Mouse (Mus musculus) forebrain, embryonic 13.5 days (tissue): ENCODE measurements around the gene 1700001L19Rik. TPM values are rescaled to one million over a fixed set of nuclear protein-coding genes. Genes with fewer than 3 reads are reported as not detected.

ENCODE experiments used
- ATAC-seq: fragments of 200-750 bp; cut with Nextera tagmentation; 2 replicates; pipeline ENCODE4 v1.8.0; 2017
- H3K27ac ChIP-seq: fragments of 300-500 bp; sonication (generic); 2 replicates; pipeline ENCODE4 v1.5.1; 2015; ENCODE audit warnings: inconsistent platforms, mild to moderate bottlenecking, moderate library complexity
- H3K27me3 ChIP-seq: fragments of 300-500 bp; sonication (generic); 2 replicates; pipeline ENCODE4 v1.6.1; 2015; ENCODE audit warnings: mild to moderate bottlenecking, inconsistent platforms
- H3K36me3 ChIP-seq: fragments of 300-500 bp; sonication (generic); 2 replicates; pipeline ENCODE4 v1.6.1; 2015; ENCODE audit warnings: mild to moderate bottlenecking, inconsistent platforms; ENCODE audit not compliant: poor library complexity, severe bottlenecking
- H3K4me1 ChIP-seq: fragments of 300-500 bp; sonication (generic); 2 replicates; pipeline ENCODE4 v1.6.1; 2015; ENCODE audit warnings: inconsistent platforms
- H3K4me2 ChIP-seq: fragments of 300-500 bp; sonication (generic); 2 replicates; pipeline ENCODE4 v1.6.1; 2015; ENCODE audit warnings: inconsistent platforms, mild to moderate bottlenecking, moderate library complexity
- H3K4me3 ChIP-seq: fragments of 300-500 bp; sonication (generic); 2 replicates; pipeline ENCODE4 v1.5.1; 2015; ENCODE audit warnings: mild to moderate bottlenecking, inconsistent platforms
- H3K9ac ChIP-seq: fragments of 300-500 bp; sonication (generic); 2 replicates; pipeline ENCODE4 v1.6.1; 2015; ENCODE audit warnings: mild to moderate bottlenecking, inconsistent platforms
- H3K9me3 ChIP-seq: fragments of 300-500 bp; sonication (generic); replicated peaks from 2 replicates; pipeline ENCODE4 v1.6.1; 2016; ENCODE audit warnings: inconsistent platforms
- WGBS: fragments of 180-500 bp; shearing (Covaris S2); methylation state at CpG from one replicate; pipeline ENCODE4 v1.1.7; 2015; 5-methylcytosine and 5-hydroxymethylcytosine counted together
- polyA plus RNA-seq: library from polyadenylated mRNA; unstranded; fragments of >200 nt; fragmentation: Nextera tagmentation; extraction: Ambion mirVana; gene quantifications from 2 replicates; pipeline ENCODE4 v1.2.1, GENCODE M21; 2015

Gene 1700001L19Rik
- polyA plus RNA-seq, 1 experiment from 2014 or later, result 1.5 TPM

- no peaks in the 10 kb centered on the region for H3K36me3 ChIP-seq
- no peak for ATAC-seq
- H3K27ac ChIP-seq, result no peak overlapping the region
- no peak overlapping the region for H3K9ac ChIP-seq
- no peaks in the 10 kb centered on the region for H3K27me3 ChIP-seq
- no peaks in the 10 kb centered on the region for H3K9me3 ChIP-seq
- H3K4me1 ChIP-seq, result no peaks in the 10 kb centered on the region
- 80% methylated on average over 3 of the region's 3 CpGs for WGBS
- no peak overlapping the region for H3K4me3 ChIP-seq
- H3K4me2 ChIP-seq, result no peak overlapping the region
Observed at GRCm38 (mm10) chr13:68627041-68627440, 29.8 kb downstream of the 1700001L19Rik start.

- H3K4me1 ChIP-seq, result no peaks in the 10 kb centered on the region
Observed at GRCm38 (mm10) chr13:68642786-68643185, 45.6 kb downstream of the 1700001L19Rik start.

More at GRCm38 (mm10) chr13:68642786-68643185, 45.6 kb downstream of the 1700001L19Rik start:
- WGBS, result 91% methylated on average over 1 of the region's 1 CpGs
- H3K4me2 ChIP-seq, result no peak overlapping the region
- no peaks in the 10 kb centered on the region for H3K9me3 ChIP-seq
- no peak for ATAC-seq
- no peak overlapping the region for H3K4me3 ChIP-seq
- no peak overlapping the region for H3K9ac ChIP-seq
- H3K27me3 ChIP-seq, result no peaks in the 10 kb centered on the region
- no peaks in the 10 kb centered on the region for H3K36me3 ChIP-seq
- no peak overlapping the region for H3K27ac ChIP-seq

Other genes with a start within 250 kb of the 1700001L19Rik start
- 13.0 and 13.3 TPM in 2 replicates for gene Mtrr, start 15.3 kb upstream of the 1700001L19Rik start, polyA plus RNA-seq
- 32.3 and 34.9 TPM in 2 replicates for gene Fastkd3, start 15.2 kb upstream of the 1700001L19Rik start, polyA plus RNA-seq